Mouse (Mus musculus) embryo, embryonic 11.5 days (tissue): ENCODE data around the gene Ube2h.

Experiments
- DNase-seq: peaks from one replicate; pipeline ENCODE4 v3.0.0-alpha.2; 2012; ENCODE audit warnings: low read depth, low spot score

The Ube2h gene

GRCm38 (mm10) chr6:30204383-30205179 is 99.8 kb downstream of the Ube2h start:
- no peak for DNase-seq

- no peak for DNase-seq
These were observed 108.2 kb downstream of the Ube2h start for GRCm38 (mm10) chr6:30196143-30196542.

GRCm38 (mm10) chr6:30195656-30196055 is 108.7 kb downstream of the Ube2h start:
- DNase-seq, result no peak

- no peak for DNase-seq
These were observed 120.7 kb downstream of the Ube2h start for GRCm38 (mm10) chr6:30183624-30184023.

- no peak for DNase-seq
These were observed 122.3 kb downstream of the Ube2h start for GRCm38 (mm10) chr6:30182038-30182437.

GRCm38 (mm10) chr6:30180321-30180720 is 124.0 kb downstream of the Ube2h start:
- DNase-seq, result no peak

- no peak for DNase-seq
These were observed 125.3 kb downstream of the Ube2h start for GRCm38 (mm10) chr6:30179046-30179445.

GRCm38 (mm10) chr6:30178023-30178639 is 126.2 kb downstream of the Ube2h start:
- DNase-seq, result no peak

GRCm38 (mm10) chr6:30177305-30177704 is 127.0 kb downstream of the Ube2h start:
- DNase-seq, result no peak

GRCm38 (mm10) chr6:30176496-30176895 is 127.8 kb downstream of the Ube2h start:
- DNase-seq, result no peak

- DNase-seq, result no peak
These were observed 128.4 kb downstream of the Ube2h start for GRCm38 (mm10) chr6:30175918-30176421.

- DNase-seq, result no peak
These were observed 129.0 kb downstream of the Ube2h start for GRCm38 (mm10) chr6:30175225-30175917.

- DNase-seq, result no peak
These were observed 129.7 kb downstream of the Ube2h start for GRCm38 (mm10) chr6:30174461-30175224.

- DNase-seq, result no peak
These were observed 130.5 kb downstream of the Ube2h start for GRCm38 (mm10) chr6:30173551-30174460.

GRCm38 (mm10) chr6:30172820-30173550 is 131.4 kb downstream of the Ube2h start:
- DNase-seq, result no peak

- no peak for DNase-seq
These were observed 131.9 kb downstream of the Ube2h start for GRCm38 (mm10) chr6:30172441-30172819.

GRCm38 (mm10) chr6:30171967-30172366 is 132.4 kb downstream of the Ube2h start:
- no peak for DNase-seq

GRCm38 (mm10) chr6:30171226-30171625 is 133.1 kb downstream of the Ube2h start:
- no peak for DNase-seq

GRCm38 (mm10) chr6:30169148-30169547 is 135.2 kb downstream of the Ube2h start:
- no peak for DNase-seq

- DNase-seq, result no peak
These were observed 136.1 kb downstream of the Ube2h start for GRCm38 (mm10) chr6:30168275-30168674.
